In the genomic region with DNA sequence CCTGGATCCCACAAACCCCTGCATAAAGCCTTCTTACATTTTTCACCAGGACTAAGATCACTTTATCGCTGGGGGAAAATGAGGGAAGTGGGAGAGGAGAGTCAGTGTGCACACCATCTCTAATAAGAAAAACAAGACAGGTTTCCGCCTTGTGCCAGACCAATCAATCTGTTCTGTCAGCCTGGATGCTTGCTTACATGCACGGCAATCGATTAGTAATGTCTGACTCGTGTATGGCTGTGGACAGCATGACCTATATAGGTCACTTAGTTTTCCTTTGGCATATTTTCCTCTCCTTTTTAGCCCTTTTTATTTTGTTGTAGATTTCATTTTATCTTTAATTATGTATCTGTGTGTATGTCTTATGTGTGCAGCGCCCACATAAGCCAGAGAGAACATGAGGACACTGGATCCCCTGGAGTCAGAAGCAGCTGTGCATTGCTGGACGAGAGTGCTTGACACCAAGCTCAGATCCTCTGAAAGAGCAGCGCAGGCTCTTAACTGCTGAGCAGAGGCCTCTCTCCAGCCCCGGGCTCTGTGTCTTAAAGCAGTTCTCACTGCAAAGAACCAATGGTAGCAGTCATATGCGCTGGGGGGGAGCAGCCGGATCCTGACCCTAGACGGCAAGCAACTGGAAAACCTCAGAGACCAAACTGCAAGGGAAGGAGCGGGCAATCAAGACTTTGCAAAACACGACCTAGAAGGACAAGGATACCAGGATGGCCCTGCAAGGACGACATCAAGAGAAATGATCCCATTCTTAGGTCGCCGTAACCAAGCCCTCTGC, we compare ENCODE assay signal across 12 mouse cellular contexts. TPM values are rescaled to one million over a fixed set of nuclear protein-coding genes. Genes with fewer than 3 reads are reported as not detected.
DNase-seq lines count a peak whose midpoint lies in the region; ATAC-seq and TF ChIP-seq lines count a peak whose summit lies in the region.
"Had no signal": no experiment of that assay in that cellular context is flagged by ENCODE, and none has a peak within 500 bp of the region (broad histone marks: within the 10 kb centered on the region; RNA-seq: fewer than 3 reads in every experiment).

No protein-coding gene starts in this region.

- peak overlapping the region; percentile 32; the same call in 1 of the 2 replicates for H3K27ac ChIP-seq in gastrocnemius, adult 2 months
- no peak overlapping the region; the same call in 1 of the 2 replicates for H3K27ac ChIP-seq in embryonic facial prominence, embryonic 14.5 days (replicated peaks; ENCODE audit: low read depth, low read length)
- H3K27ac ChIP-seq: layer of hippocampus, adult 2 months; liver, embryonic 14.5 days had no signal

- intact Hi-C loops in gastrocnemius, adult 2 months (cut with DNase I) = no loop called here
- intact Hi-C loops in gastrocnemius, postnatal 14 days (cut with DNase I; ENCODE audit: low total_unique reads) = loop anchor here (10.0 kb wide), 1 partner anchor 54 kb away; a partner anchor contains a TSS

- no peak for ATAC-seq in embryonic facial prominence, embryonic 14.5 days (ENCODE audit: low read depth)
- ATAC-seq: activated CD4-positive, CD25-positive, alpha-beta regulatory T cell, adult 4 months had no signal

- no peaks in the 10 kb centered on the region for H3K27me3 ChIP-seq in embryonic facial prominence, embryonic 14.5 days (replicated peaks; ENCODE audit: control insufficient read depth, insufficient read depth, low read length)

- no peak for TF ChIP-seq CTCF in gastrocnemius, adult 2 months (IDR thresholded peaks at IDR 0.05)

- H3K4me1 ChIP-seq in embryonic facial prominence, embryonic 14.5 days (ENCODE audit: control insufficient read depth, insufficient read depth, low read length) = peaks cover 1% of the 10 kb centered on the region; the same call in 1 of the 2 replicates

- H3K36me3 ChIP-seq in embryonic facial prominence, embryonic 14.5 days (ENCODE audit: control insufficient read depth, insufficient read depth, low read length) = peaks cover 76% of the 10 kb centered on the region

- no peak overlapping the region for H3K4me3 ChIP-seq in gastrocnemius, adult 2 months
- no peak overlapping the region for H3K4me3 ChIP-seq in embryonic facial prominence, embryonic 14.5 days (ENCODE audit: low read depth, low read length)
- H3K4me3 ChIP-seq: layer of hippocampus, adult 2 months had no signal

- DNase-seq in gastrocnemius, adult 2 months = no peak
- no peak for DNase-seq in gastrocnemius, postnatal 14 days
- peak; percentile 57 for DNase-seq in 3T3-L1 (ENCODE audit: low read depth, low spot score)
- DNase-seq in embryonic facial prominence, embryonic 14.5 days (ENCODE audit: low spot score) = peak; percentile 48
- peak; percentile 61 for DNase-seq in mesoderm, embryonic 11.5 days (ENCODE audit: low read depth, low spot score)
- DNase-seq in testis, postnatal 14 days (ENCODE audit: low spot score) = no peak
- DNase-seq in cerebellum, adult 11 months = no peak
- DNase-seq in layer of hippocampus, adult 11-12 months (ENCODE audit: low spot score) = no peak
- DNase-seq: cerebellum, adult 11-12 months had no signal

- H3K9me3 ChIP-seq in embryonic facial prominence, embryonic 14.5 days (ENCODE audit: control insufficient read depth, low read length) = no peaks in the 10 kb centered on the region

- no peak overlapping the region for H3K4me2 ChIP-seq in embryonic facial prominence, embryonic 14.5 days (ENCODE audit: low read depth, low read length)

- no peak overlapping the region for H3K9ac ChIP-seq in embryonic facial prominence, embryonic 14.5 days (ENCODE audit: low read depth, low read length)
- H3K9ac ChIP-seq: liver, embryonic 14.5 days had no signal

- 67% methylated on average over 17 of the region's 17 CpGs for WGBS in embryonic facial prominence, embryonic 14.5 days

RNA-seq across cellular contexts. Expression of a gene that starts 58.3 kb away (rescaled TPM):
- total RNA-seq in gastrocnemius, adult 2 months (2021) = 100 to 1,000 TPM; 123 to 153 TPM
- total RNA-seq in gastrocnemius, postnatal 14 days (2021) = 10 to 100 TPM; 85.9 to 97.7 TPM
- polyA plus RNA-seq in embryonic facial prominence, embryonic 14.5 days (2014; fragmentation: Nextera tagmentation; extraction: Ambion mirVana) = 34.9 and 37.3 TPM in 2 replicates

Comparison
In these comparisons a context has a peak if more than half of its experiments do, and no peak if none do; other contexts are left out.
1. DNase-seq: peak in 3T3-L1 (single experiment), embryonic facial prominence, embryonic 14.5 days (single experiment) and mesoderm, embryonic 11.5 days (single experiment); none in gastrocnemius, adult 2 months (single experiment), gastrocnemius, postnatal 14 days (single experiment), testis, postnatal 14 days (single experiment), cerebellum, adult 11 months (single experiment) and layer of hippocampus, adult 11-12 months (single experiment).